Mouse (Mus musculus): ENCODE measurements around the gene Peli1.

DNA sequence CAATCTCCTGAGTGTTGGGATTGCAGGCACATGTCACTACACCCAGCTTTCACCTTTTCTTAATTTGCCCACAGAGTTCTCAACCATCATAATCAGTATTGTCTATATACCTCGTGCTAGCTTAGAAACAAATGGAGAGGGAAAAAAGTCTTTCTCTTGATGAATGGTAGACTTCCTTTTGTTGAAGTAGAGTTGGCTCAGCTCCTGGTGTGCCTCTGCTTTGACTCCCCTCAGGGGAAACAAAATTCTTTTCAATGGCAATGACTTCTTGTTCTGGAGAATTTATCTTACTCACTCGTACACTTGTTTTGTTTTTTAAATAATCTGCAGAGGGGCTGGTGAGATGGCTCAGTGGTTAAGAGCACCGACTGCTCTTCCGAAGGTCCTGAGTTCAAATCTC lies 62.0 kb downstream of the Peli1 start:
- TF ChIP-seq POLR2A (IDR thresholded peaks at IDR 0.05; ENCODE audit: low read depth, low read length) (no peak), CTCF (conservative IDR thresholded peaks at IDR 0.05; ENCODE audit: insufficient read depth, insufficient read length, low read depth, low read length) (no peak)
